Mouse (Mus musculus): Measurements from ENCODE around the gene Klri2.

GRCm38 (mm10) chr6:129727237-129727636, 13.0 kb downstream of the Klri2 start:
- no peak for TF ChIP-seq CTCF (conservative IDR thresholded peaks at IDR 0.05; ENCODE audit: insufficient read depth, insufficient read length, low read depth, low read length)
- TF ChIP-seq POLR2A (IDR thresholded peaks at IDR 0.05; ENCODE audit: low read depth, low read length): no peak
